Mouse (Mus musculus): ENCODE data around the gene Ccdc188.

Ccdc188 gene

GRCm38 (mm10) chr16:18203430-18204091 lies 14.1 kb upstream of the Ccdc188 start:
- no peak for DNase-seq

GRCm38 (mm10) chr16:18210701-18211416 lies 6.8 kb upstream of the Ccdc188 start:
- DNase-seq: peak; percentile 77

- DNase-seq: peak; percentile 98
Measured at GRCm38 (mm10) chr16:18211417-18212171, 6.1 kb upstream of the Ccdc188 start.

- peak; percentile 82 for DNase-seq
Measured at GRCm38 (mm10) chr16:18213689-18214088, 4.0 kb upstream of the Ccdc188 start.

- no peak for DNase-seq
Measured at GRCm38 (mm10) chr16:18214858-18215257, 2.8 kb upstream of the Ccdc188 start.

GRCm38 (mm10) chr16:18218580-18218996 lies 909 bp downstream of the Ccdc188 start:
- DNase-seq: no peak

DNA sequence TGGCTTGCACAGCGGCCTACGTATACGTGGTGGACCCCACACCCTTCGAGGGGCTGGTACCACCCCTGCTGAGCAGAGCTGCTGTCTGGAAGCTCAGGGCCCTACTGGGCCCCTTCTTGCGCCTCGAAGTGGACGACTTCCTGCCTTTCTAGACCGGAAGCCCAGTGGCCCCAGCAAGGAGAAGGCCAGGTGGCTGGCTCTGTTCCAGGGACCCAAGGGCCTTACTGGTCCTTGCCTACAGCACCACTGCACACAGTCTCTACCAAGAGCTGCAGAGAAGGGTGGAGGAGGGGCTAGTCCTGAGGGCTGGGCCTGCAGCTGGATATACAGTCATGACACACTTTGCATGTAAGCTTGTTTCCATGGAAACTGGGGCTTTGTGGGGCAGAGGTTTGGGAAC lies 2.3 kb downstream of the Ccdc188 start:
- DNase-seq: peak; percentile 66

DNA sequence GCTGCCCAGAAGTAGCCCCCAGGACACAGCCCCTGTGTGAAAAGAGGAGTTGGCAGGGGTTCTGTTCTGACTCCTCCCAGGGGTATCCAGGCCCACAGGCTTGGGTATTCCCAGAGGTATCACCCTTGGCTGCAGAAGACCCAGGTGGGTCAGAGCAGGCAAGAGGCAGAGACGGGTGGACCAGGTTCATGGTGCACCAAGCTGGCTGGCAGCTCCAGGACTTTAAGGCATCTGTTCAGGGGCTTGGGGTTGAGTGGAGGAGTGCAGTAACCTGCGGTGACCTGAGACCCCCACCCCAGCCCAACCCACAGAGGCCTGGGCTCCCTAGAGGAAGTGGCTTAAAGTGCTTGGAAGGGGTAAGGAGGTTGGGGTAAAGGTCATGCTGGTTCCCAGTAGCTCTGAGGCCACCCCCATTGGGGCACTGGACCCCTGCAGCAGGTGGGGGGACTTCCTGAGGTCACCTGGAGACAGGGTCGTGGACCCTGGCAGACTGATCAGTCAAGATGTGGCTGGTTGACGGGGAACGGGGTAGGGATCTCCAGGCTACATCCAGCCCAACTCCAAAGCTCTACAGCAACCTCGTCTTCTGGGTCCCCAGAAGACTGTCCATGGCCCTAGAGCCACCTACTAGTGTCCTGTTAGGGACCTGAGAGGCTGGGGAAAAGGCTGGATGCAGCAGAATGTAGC lies 3.3 kb downstream of the Ccdc188 start:
- no peak for DNase-seq

- DNase-seq: no peak
Measured at GRCm38 (mm10) chr16:18221543-18221898, 3.8 kb downstream of the Ccdc188 start.

- DNase-seq: no peak
Measured at GRCm38 (mm10) chr16:18222188-18222587, 4.5 kb downstream of the Ccdc188 start.

- DNase-seq: no peak
Measured at GRCm38 (mm10) chr16:18227187-18227586, 9.5 kb downstream of the Ccdc188 start.

DNA sequence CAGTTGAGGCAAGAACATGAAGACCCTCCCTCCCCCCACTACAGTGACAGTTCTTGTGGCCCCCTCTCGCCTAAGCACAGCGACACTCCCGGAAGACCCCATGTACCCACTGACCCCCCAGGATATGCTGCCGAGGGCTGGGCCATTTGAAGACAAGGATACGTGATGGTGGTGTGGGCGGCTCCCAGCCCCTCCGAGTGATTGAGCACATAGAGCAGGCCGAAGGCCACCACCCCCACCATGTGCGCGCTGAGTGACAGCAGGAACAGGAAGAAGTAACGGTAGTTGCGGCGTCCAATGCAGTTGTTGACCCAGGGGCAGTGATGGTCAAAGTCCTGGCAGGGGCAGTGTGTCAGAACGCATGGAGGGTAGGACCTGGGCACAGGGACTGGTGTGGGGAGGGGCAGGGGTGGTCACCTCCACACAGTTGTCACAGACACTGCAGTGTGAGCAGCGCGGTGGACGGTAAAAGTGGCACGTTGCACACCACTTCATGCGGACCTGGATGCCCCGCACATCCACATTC lies 10.3 kb downstream of the Ccdc188 start:
- no peak for DNase-seq

DNA sequence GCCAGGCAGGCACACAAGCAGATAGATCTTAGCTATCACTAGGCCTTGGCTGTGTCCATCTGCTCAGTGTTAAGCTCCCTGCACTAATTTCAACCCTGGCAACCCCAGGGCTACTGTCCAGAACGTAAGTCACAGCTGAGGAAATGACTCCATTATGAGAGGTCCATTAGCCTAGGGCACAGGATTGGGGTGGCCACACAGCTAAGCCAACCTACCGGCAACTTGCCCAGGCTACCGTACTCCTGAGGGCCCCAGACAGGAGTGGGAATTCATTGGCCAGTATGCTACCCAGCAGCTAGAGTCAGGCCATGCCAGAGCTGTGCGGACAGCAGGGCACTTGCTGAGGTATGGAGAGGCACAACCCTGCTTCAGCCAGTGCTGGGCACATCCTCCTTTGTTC lies 11.2 kb downstream of the Ccdc188 start:
- no peak for DNase-seq

DNA sequence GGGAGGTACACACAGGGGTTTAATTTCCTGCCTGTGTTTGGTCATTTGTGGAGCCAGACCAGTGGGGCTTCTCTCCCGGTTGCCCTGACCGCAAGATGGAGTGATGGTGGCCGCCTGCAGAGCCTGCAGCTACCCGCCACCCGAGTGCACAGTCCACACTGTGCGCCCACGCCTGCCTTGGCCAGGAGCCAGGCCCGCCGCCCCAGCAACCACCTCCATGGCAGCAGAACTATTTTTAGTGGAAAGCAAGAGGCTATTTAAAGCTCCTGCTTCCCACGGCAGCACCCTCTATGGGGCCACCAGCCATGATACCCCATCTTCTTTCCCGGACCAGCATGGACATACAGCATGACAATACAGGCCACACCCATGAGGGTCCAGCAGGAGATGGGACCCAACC lies 11.9 kb downstream of the Ccdc188 start:
- DNase-seq: peak; percentile 88

GRCm38 (mm10) chr16:18230617-18231016 lies 12.9 kb downstream of the Ccdc188 start:
- no peak for DNase-seq

GRCm38 (mm10) chr16:18231047-18231446 lies 13.4 kb downstream of the Ccdc188 start:
- no peak for DNase-seq

DNA sequence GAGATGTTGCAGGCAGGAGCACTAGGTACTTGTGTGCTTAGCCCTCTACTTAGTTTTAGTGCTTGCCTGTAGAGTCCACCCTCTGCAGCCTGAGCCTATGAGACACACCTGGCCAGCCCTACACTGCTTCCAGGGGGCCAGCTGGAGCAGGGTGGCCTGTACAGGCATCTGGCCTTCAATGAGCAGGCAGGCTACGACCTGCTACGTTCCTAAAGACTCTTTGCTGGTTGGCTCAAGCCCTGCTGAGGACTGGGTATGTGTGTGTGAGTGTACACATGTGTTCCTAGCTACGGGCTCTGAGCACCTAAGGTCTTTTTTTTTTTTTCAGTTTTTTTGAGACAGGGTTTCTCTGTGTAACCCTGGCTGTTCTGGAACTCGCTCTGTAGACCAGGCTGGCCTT lies 13.8 kb downstream of the Ccdc188 start:
- DNase-seq: no peak

DNA sequence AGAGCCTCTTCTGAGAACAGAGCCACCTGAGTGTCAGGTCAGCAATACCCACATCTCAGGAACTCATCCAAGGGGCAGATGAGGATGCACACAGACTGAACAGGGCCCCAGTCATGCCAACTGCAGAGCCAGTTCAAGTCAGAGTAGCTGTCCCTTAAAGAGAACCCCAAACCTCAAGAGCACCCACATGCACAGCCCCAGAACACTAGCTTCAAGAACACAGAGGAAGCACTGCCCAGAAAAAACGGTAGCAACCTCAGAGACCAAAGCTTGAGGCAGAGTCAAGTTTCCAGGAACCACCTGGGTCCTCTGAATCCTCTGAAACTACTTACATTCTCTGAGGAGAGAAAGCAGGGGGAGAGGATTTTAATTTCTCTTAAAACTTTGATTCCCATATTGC lies 15.8 kb downstream of the Ccdc188 start:
- DNase-seq: no peak

DNA sequence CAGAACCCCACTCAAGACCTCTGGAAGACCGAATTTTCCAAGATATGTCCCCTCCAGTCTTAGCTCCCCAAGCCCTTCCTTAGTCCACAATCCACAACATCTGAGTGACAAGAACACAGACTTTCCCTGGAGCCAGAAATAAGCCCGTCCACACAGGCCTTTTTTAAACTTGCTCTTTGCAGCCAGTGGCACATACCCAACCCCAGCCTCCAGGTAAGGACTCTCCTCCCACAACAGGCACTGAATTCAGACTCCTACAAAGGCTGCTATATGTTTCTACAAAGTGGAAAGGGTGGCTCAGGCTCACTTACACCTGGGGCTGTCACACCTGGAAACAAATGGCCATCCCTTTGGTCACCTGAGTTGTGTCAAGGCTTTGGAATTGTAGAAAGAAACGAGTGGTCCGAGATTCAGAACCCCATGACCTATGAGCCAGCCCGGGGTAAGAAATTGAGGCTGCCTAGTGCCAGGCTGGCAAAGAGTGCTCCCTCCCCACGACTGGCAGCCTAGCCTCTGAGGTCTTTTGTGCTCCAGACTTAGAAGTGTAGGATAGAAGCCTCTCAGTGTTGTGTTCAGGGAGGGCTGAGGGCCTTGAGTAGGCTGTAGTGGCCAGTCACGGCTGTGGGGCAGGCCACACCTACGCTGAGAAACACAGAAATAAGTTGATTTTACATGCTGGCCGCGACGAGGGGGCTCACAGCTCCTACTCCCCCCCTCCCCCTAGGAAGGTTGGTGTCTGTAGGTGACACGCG lies 16.4 kb downstream of the Ccdc188 start:
- DNase-seq: no peak

- DNase-seq: peak; percentile 83
Measured at GRCm38 (mm10) chr16:18234671-18235388, 17.2 kb downstream of the Ccdc188 start, which contains the start of gene Zdhhc8. TSS of gene Zdhhc8 (minus strand) at chr16:18235136.

DNA sequence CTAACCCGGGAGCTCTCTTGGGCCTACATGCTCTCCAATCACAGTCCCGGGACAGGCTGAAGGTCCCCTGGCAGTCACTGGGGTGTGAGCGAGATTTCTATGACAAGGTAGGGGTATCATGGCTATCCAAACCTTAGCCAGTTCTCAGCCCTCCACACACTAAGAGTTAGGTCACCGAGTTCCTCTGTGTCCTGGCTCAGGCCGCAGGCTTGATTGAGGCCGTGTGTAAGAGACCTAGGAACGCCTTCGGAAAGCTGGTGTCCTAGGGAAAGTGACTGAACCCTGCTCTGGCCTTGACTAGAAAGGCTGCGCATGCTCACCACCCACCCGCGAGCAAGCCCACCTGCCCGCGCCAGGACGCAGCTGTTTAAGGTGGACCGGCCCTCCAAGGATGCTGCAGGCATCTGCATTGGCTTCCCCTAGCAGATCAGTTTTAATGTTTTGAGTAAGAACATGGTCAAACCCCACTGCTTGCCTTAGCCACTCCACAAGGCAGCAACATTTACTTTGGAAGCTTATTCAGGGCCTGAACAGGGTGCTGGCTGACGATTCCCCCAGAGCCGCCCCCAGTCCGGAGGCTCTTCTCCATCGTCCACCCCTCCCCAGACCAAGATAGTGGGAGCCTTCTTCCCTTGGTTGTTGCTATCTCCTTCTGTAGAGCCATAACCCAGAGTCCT lies 17.8 kb downstream of the Ccdc188 start:
- DNase-seq: peak; percentile 62

Data from right cerebral cortex, postnatal 14 days (tissue).